Mouse (Mus musculus) spleen, adult 18-20 months (tissue): ENCODE measurements at regions not wholly inside any gene's neighbourhood (a gene's known extent, or its start where the extent isn't known, plus 50 kb on each side); places are given as distances from the start of the nearest gene placed in this dataset.

ENCODE experiments used
- DNase-seq, 2 experiments: peaks; one replicate each; pipeline ENCODE4 v3.0.0; 2022; ENCODE audit warnings: mixed read lengths in 2 of 2

DNA sequence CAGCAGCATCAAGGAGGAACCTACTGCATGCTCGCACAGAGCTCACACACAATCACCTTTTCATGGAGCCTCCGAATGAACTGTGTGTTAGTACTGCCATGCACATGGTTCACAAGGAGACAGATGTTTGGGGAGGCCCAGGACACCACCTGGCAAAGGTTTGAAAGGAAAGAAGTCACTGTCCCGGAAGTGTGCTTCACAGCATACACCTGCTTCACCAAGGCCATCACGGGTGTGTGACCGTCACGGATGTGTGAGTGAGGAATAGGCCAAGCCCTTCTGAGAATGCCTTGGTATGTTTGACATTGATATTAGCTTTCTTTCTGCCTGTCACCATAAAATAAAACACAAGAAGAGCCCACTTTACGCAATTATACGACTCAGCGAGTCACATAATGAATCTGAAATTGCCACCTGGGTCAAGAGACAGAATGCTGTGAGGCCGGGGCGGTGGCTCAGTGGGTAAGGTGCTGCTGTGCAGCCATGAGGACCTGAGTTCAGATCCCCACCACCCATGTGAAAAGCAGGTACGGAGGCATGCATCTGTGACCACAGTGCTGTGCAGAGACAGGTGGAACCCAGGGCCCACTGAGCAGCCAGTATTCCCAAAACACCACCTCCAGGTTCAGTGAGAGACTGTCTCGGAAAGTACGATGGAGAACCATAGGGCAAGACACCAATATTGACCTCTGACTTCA, 162.3 kb upstream of the Sh3bp4 start:
- DNase-seq: no peak

DNA sequence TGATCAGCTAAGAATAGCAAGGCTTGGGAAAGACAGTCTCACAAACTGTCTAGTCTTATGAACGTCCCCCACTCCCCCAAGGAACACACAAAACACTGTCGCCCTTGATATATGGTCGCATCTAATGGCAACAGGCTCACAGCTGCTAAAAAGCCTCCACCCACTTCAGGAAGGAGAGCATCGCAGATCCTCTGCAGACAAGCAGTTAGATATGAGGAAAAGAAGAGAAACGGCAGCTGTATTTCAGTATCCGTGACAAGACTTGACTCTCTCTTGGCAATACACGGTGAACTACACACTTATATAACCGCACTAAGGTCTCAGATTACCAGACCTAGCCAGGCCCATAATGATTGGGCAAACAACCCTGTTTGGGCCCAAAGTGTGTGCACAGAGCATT, 161.5 kb upstream of the Sh3bp4 start:
- no peak for DNase-seq

DNA sequence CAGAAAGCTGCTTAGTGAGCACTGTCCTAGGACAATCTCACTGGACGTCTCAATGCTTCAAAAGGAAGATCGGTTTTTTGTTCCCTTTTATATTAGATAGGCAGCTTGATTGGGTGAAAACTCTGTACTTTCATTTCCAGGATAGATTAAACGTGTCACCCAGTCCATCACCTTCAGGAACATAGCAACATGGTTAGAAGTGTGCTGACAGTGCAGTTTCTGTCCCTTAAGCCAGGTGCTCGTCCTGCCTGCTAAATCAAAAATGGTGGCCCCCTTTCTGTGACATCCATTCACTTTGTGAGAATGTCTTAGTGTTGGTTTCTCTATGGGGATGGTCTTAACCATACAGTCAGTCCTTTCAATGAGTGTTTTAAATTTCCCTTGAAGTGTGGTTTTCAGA, 160.9 kb upstream of the Sh3bp4 start:
- DNase-seq: no peak

DNA sequence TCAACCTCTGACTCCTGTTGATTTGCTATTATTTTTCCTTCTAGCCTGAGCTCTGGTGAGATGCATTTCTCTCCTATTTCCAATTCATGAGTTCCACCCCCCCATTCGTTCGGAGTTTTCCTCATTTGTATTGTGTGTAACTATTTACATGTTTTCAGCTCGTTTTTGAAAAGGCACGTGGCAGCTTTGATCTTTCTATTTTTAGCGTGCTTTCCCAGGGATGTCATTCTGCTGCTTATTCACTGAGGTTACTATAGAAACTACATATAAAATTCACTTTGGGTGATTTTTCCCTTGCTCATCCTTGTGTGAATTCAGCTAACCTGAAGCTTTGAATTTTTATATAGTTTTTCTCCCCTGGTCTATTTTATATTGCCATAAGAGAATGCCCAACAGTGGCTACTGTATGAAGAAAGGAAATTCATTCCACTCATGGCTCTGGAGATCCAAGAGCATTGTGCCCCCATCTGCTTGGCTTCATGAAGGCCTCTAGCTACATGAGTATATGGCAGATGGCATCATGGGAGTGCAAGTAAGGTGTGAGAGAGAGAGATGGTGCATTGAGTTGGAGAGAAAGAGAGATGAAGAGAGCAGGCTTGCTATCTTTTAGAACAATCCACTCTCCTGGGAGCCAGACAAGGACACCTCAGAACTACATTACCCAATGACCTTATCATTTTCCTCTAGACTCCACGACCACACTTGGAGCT, 160.2 kb upstream of the Sh3bp4 start:
- no peak for DNase-seq

DNA sequence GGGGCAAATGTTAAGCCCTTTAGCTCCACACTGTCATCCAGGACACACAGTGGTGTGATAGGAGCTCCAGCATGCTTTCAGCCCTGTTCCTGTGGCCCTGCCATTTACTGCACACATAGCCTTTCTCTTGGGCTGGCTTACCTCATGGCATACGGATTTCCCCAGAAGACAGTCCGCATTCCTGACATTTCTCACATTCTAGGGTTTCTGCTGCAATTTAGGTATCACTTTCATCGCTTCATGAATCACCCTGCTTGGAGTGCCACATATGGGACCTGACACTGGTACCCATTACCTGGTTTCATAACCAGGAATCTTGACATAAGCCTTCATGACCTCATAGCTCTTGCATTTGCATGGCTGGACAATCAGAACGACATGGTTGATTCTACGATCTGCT, 158.5 kb upstream of the Sh3bp4 start:
- no peak for DNase-seq

DNA sequence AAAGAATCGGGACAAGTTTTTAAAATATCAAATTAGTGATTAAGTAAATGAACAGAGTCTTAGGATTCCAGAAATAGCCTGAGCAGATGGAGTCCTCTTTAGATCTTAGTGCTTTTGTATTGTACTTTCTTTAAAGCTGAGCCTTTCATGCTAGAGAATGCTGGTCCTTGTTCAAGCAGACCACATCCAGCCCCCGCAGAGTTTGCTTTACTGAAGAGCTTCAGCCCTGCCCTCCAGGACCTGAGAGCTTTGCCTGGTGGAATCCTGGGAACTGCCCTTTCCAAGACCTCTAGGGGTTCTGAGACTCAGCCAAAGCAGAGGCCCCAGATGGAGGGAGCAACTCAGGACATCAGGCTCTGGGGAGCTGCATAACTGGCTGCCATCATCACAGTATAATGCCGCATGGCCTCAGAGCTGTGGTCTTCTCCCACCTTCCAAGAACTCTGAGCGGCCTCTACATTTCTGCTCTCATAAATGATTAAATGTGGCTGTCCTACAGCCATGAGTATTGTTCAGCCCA, 153.6 kb upstream of the Sh3bp4 start:
- DNase-seq: no peak

DNA sequence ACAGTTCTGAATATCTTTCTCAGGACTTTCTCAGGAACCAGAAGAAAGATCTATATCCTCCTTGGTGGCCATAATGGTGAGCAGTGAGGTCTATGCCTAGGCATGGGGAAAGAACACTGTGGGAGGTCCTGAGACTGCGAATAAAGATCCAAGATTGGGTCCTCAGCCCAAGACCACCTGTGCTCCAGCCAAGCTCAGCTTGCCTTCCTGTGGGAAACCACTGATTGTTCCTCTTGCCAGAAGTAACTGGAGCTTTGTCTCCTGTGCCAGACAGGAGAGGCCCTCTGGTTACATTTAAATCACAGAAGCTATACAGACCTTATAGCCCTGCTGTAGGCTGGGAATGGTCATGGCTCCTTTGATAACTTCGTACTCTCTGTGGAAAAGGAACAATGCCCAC, 148.8 kb upstream of the Sh3bp4 start:
- DNase-seq: no peak

DNA sequence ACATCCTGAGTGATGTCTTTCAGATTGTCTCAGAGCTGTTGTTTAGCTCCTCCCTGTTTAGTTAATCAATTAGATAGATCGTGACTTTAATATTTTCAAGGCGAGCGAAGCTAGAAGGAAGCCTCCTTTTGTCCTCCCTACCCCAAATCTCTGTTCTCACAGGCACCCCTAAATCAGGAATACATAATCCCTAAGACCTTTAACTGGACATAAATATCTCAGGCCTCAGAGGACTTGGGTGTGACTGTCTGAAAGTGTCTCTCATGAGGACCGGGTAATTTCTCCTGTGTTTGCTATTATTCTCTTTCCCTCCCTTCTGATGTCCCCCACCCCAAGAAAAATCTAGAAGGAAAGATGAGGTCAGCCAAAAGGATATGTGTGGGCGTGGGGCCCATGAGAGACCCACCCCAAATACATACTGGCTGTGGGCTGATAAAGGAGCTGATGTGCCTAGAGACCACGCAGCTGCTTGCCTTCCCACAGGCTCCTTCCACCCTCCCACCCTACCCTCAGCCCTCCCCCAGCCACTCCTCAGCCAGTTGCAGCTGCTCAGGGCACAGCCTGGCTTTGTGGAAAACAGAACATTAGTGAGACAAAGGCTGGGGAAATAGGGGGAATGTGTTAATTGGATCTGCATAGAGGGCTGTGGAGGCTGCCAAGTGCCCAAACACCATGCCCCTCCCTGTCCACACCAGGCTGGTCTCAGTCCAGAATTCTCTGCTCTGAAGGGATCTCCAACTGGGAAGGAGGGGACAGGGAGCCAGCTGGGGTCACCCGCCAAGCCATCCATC, 146.2 kb upstream of the Sh3bp4 start:
- DNase-seq: no peak

DNA sequence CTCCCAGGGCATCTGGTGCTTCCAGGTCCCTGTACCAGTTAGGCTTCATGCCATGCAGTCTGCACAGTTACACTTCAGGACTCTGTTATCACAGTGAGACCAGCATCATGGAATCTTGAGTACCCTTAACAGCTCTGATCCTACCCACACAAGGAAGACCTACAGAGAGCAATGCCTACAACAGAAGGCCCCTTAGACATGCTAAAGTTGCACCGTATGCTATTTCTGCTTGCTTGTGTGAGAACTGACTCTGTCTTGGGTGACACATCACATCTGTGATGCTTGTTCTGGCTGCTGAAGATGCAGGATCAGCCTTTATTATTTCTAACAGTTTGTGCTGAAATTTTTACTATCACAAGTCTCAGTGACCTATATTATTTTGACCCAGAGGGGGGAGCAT, 135.0 kb upstream of the Sh3bp4 start:
- DNase-seq: no peak

DNA sequence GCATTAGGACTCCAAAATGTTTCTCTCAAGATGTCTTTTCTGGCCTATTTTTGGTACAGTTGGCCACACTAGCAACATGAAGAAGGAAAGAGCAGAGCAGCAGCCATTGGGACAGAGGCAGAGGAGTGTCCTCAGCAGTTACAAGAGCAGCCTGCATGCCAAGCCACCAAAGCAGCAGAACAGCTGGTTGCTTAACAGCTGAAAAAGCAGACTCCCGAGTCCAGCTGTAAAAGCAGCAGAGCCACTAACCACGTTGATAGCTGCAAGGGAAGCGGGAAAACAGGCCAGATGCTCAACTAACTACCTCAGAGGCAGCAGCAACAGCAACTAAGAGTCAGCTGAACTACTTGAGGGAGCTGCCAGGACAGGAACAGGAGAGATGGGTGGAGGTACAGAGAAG, 134.4 kb upstream of the Sh3bp4 start:
- DNase-seq: no peak

DNA sequence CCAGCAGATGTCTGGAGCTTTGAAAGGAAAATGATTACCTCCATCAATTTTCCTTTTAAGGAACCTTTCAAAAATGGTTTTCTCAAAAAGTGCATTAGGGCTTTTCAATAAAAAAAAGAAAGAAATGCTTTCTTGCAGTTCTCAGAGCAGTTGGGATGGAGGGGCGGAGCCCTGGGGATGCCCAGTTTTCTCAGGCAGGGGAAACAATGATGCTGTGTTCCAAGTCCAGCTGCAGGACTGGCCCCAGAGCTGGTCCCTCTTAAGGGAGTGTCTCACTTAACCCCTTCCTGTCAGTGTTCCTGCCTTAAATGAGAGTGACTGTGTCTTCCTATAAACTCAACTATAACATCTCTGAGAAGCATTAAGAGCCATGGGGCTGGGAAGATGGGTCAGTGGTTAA, 132.9 kb upstream of the Sh3bp4 start:
- DNase-seq: no peak

DNA sequence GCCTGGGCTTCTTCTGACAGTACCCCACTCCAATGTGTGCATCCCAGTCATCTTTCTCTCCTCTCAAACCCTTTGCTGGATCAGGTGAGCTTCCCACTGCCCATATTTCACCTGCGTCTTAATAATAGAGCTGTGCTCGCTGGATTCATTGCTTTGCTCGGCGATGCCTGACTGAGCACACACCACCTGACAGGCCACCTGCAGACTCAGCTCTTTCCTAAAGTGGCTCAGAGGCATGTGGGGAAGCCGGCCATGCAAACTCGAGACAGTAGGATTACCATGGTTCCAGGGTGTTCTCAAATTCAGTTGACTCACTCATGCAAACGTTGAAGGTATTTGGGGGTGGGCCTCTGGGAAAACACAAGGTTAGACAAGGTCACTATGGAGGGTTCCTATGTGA, 131.8 kb upstream of the Sh3bp4 start:
- no peak for DNase-seq

DNA sequence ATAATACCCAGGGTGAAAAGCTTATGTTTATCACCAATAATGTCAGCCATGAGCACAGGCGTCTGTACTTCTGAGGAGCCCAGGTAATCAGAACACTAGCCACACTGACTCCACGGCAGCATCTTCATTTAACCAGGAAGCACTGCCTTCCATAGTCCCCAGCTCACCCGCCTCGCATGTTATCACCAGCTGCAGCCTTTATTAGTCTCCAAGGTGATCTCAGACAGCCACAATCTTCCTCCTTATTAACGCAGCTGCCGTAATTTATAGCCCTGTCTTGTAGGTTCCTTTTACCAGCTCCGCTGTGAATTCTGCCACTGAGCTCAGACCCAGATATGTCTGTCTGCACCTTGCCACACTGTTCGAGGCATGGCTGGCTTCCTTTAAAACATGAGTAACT, 127.2 kb upstream of the Sh3bp4 start:
- DNase-seq: no peak

DNA sequence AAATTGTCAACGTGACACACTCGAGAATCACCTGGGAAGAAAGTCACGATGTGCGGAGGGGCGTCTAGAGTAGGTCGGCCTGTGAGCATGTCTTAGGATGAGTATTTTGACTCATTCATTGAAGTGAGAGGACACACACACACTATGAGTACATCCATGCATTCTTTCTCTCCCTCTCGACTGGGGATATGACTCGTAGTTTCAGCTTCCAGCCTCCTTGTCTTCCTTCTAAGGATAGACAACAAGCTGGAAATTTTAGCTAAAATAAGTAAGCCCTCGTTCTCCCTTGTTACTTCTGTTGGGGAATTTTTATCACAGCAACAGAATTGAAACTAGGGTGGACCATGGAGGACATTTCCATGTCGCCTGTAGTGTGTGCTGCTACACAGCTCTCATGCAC, 124.3 kb upstream of the Sh3bp4 start:
- DNase-seq: no peak

DNA sequence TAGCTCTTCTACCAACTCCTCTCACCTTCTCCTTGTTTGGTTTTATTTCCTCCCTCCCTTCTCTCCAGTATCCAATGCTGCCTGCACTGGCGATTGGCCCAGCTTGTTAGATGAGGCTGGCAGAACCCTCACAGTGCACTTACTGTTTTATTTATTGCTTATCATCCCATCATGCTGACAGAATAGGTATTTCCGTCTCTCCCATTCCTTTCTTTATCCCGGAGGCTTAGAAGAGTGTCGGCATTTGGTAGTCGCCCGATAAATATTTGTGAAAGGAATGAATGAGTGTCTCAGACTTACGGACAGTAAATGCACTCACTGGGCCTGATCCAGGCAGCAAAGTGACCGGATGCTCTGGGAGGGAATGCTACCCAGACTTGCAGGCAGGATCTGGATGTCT, 123.8 kb upstream of the Sh3bp4 start:
- no peak for DNase-seq

DNA sequence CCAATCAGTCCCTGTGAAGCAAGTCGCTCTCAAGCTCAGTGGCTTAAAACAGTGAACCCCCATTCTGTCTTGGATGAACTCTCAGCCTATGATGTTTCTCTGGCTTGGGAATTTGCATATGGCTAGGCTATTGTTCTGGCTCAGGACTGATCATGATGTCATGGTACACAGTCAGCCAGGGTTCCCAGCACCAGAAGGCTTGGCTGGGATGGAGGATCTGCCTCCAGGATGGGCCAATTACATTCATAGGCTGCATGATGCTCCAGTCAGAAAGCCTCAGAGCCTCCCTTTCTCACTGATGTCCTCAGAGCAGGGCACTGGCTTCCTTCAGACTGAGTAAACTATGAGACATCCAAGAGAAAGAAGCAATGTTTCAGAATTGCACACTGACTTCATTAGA, 120.3 kb upstream of the Sh3bp4 start:
- no peak for DNase-seq

DNA sequence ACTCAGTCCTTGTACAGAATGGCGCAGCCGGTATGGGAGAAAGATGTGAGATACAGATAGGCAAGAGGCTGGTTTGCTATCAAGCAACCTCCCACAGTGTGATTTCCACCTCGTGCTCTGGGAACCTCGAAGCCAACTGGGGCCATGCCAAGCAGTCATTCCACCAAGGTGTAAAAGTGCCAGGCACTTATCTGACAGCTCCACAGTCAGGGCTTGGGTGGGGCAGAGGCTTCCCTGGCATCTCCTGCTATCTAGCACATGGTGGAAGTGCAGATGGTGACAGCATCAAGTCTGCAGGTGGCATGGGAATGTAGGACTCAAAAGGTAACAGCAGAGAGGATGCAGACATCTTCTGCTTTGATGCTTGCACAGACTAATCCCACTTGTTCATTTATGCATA, 116.7 kb upstream of the Sh3bp4 start:
- DNase-seq: no peak

DNA sequence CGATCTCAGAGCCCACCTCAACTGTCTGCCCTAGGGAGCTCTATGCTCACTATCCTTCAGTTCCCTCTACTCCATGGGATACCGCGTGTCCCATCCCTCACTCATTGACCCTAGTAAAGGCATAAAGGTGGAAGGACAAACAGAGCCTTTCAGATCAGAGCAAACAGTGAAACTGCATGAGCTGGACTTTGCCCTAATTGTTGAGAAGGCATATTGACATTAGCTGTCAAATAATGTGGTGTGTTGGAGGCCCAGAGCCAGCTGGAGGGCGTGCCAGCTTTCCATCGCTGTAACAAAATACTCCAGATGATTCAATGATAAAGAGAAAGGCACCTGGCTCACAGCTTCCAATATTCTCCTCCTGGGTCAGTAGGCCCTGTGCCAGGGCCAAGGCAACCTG, 115.4 kb upstream of the Sh3bp4 start:
- DNase-seq: no peak

DNA sequence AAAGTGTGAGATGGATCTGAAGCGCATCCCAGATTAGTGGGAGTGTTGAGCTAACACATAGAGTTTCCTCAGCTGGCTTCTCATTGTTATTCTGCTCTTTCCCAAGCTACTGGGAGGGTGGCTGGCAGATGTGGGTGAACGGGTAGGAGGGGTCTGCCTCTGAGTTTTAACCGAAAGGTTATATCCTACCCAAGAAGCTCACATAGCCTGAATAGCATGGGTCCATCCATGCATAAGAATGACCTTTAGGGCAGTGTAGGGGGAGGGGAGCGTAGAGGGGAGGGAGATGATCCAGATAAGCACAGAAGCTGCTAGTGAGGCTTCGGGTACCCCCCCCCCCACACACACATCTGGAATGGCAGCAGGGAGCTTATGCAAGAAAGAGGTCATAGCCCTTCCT, 113.2 kb upstream of the Sh3bp4 start:
- DNase-seq: no peak

DNA sequence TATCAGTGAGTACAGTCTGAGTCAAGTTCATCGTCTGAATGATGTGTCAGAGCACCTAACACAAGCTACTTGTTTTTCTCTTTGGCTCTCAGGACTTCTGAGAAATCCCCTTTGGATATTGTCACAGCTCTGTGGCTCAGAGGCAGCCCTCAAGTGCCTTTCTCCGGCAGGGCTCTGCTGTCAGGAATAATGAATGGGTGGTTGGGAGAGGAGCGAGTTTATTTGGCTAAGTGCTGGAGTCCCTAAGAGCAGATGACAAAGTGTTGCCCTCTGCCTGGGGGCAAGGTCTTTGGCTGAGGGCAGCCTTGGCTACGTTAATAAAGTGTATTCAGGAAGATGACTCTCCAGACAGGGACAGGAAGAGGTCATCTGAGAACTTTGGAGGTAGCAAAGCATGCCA, 110.5 kb upstream of the Sh3bp4 start:
- no peak for DNase-seq

DNA sequence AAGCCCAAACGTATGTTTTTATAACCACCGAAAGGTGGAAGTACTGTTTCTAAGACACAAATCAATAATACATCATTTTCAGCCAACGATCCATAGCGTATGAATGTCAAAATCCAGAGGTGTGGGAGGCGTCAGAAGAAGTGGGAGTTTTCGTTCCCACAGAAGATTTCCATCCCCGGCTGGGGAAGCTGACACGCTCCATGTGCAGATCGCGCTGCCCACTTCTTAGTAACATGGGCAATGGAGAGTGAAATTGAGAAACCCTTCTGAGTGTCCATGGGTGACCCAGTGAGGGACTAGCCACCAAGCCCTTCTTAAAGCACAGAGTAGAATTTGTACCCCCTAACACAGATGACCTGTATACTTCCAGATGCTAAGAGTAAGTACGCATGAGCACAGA, 110.1 kb upstream of the Sh3bp4 start:
- DNase-seq: no peak

DNA sequence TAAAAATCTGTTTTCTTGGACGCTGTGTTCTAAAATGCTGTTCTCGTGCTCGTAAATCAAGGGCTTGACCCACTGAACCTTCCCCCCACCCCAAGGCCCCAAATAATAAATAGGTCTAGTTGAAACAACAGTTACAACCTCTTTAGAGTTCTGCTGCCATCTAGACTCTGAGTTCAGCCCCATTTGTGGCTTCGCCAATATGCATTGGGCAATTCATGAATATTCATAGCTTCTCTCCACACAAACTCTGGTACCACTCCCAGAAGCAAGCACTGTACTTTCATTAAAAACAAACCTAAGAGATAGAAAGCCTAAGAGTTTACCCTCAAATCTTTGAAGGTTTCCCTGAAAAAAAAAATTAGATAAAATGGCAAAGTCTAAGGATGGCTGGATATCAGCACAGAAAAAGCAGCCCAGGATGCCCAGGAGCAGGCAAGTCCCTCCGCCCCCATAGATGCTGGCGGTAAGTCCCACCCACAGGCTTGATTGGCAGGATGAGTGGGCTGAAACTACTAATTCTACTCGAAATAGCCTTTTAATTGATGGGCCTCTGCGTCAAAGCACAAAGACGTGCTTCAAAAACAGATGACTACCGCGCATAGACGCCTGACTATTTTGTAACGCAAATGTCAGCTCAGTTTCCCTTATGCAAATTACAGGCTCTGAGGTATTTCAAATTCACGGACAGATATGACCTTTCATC, 106.0 kb upstream of the Sh3bp4 start:
- DNase-seq: no peak

DNA sequence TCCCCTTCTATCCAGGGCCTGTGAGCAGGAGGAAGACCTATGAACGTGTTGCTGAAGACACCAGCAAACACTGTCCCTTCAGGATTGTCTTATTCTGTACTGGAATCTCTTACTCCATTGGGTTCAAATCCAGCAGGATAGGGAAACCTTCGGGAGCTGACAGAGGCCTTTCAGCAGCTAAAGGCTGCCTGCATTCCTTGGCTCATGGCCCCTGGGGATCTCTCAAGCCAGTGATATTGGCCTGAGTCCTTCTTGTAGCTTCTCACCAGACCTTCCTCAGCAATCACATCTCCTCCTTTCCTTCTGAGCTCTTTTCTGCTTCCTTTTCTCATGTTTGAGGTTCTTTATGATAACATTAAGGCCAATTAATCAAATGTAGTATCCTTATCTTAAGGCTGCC, 103.8 kb upstream of the Sh3bp4 start:
- no peak for DNase-seq
